Comparison of ENCODE assay signal across 10 mouse cellular contexts in the genomic region with DNA sequence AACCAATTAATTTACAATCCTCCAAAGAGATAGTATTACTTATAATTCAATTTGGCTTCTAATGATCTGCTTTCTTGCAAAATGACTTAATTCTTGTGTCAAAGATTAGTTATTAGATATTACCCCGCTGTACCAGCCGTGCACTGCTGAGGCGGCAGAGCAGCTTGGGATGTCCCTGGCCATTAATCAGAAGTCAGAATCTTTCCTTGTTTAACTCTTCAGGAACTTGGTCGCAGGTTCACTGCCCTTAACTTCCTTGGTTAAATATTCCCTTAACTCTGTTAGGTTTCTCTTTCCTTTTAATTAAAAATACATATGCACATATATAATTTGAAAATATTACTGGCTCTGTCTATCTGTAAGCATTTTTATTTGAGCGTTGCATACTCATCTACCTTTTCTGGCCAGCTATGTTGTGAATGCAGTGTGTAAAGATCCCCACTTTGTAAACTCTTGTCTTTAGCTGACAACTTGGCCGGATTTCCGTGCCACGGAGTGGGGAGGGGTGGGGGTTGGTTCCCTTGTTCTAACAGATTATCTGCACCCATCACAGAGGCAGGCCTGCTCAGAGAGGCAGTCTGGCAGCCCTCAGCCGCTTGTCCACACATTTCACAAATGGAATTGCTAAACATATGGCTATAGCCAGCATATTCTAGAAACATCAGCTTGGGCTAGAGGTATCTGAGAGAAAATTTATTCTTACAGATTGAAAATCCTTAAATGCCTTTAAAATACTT. TPM values are rescaled to one million over a fixed set of nuclear protein-coding genes. Genes with fewer than 3 reads are reported as not detected.
DNase-seq lines count a peak whose midpoint lies in the region; ATAC-seq lines count a peak whose summit lies in the region.
"Had no signal": no experiment of that assay in that cellular context is flagged by ENCODE, and none has a peak within 500 bp of the region (broad histone marks: within the 10 kb centered on the region; RNA-seq: fewer than 3 reads in every experiment).

No protein-coding gene starts in this region.

- WGBS in intestine, embryonic 14.5 days, result 20% methylated on average over 9 of the region's 9 CpGs
- 23% methylated on average over 9 of the region's 9 CpGs for WGBS in intestine, embryonic 16.5 days
- 29% methylated on average over 9 of the region's 9 CpGs for WGBS in forebrain, embryonic 16.5 days
- WGBS in midbrain, embryonic 16.5 days, result 33% methylated on average over 9 of the region's 9 CpGs

- H3K4me3 ChIP-seq in intestine, embryonic 14.5 days (ENCODE audit: low read depth, low read length), result no peak overlapping the region
- H3K4me3 ChIP-seq in intestine, embryonic 16.5 days (ENCODE audit: low read length), result no peak overlapping the region
- no peak overlapping the region for H3K4me3 ChIP-seq in forebrain, embryonic 16.5 days (replicated peaks; ENCODE audit: low read length)
- H3K4me3 ChIP-seq in midbrain, embryonic 16.5 days (ENCODE audit: low read depth, low read length), result no peak overlapping the region
- H3K4me3 ChIP-seq: liver, embryonic 12.5 days had no signal

- ATAC-seq in intestine, embryonic 14.5 days (replicated peaks; ENCODE audit: low FRiP score, low TSS enrichment, low read depth), result no peak
- no peak; the same call in 1 of the 2 replicates for ATAC-seq in intestine, embryonic 16.5 days
- ATAC-seq in forebrain, embryonic 16.5 days, result peak; percentile 77
- ATAC-seq in midbrain, embryonic 16.5 days, result 0 out of 2 replicates have a peak, but pooled peaks have one; percentile 13
- no peak for ATAC-seq in activated CD4-positive, CD25-positive, alpha-beta regulatory T cell, adult 4 months
- ATAC-seq: liver, embryonic 12.5 days had no signal

- H3K9ac ChIP-seq in intestine, embryonic 14.5 days (ENCODE audit: low read length), result no peak overlapping the region
- H3K9ac ChIP-seq in intestine, embryonic 16.5 days (ENCODE audit: low read depth, low read length), result no peak overlapping the region
- H3K9ac ChIP-seq in forebrain, embryonic 16.5 days (replicated peaks; ENCODE audit: low read depth, low read length), result 0 out of 2 replicates have a peak overlapping the region, but pooled peaks have one; percentile 36
- no peak overlapping the region for H3K9ac ChIP-seq in midbrain, embryonic 16.5 days (ENCODE audit: low read depth, low read length)
- H3K9ac ChIP-seq: liver, embryonic 12.5 days had no signal

- no peaks in the 10 kb centered on the region for H3K9me3 ChIP-seq in intestine, embryonic 14.5 days (ENCODE audit: control insufficient read depth, low read length)
- no peaks in the 10 kb centered on the region for H3K9me3 ChIP-seq in intestine, embryonic 16.5 days (ENCODE audit: control insufficient read depth, low read length)
- no peaks in the 10 kb centered on the region for H3K9me3 ChIP-seq in forebrain, embryonic 16.5 days (ENCODE audit: control insufficient read depth, low read length)
- no peaks in the 10 kb centered on the region for H3K9me3 ChIP-seq in midbrain, embryonic 16.5 days (replicated peaks; ENCODE audit: control insufficient read depth, low read length, poor library complexity, severe bottlenecking)
- H3K9me3 ChIP-seq: liver, embryonic 12.5 days had no signal

- no peaks in the 10 kb centered on the region for H3K27me3 ChIP-seq in intestine, embryonic 14.5 days (replicated peaks; ENCODE audit: control insufficient read depth, insufficient read depth, low read length)
- no peaks in the 10 kb centered on the region for H3K27me3 ChIP-seq in intestine, embryonic 16.5 days (replicated peaks; ENCODE audit: control insufficient read depth, insufficient read depth, low read length)
- no peaks in the 10 kb centered on the region for H3K27me3 ChIP-seq in forebrain, embryonic 16.5 days (replicated peaks; ENCODE audit: control insufficient read depth, insufficient read depth, low read length)
- no peaks in the 10 kb centered on the region for H3K27me3 ChIP-seq in midbrain, embryonic 16.5 days (ENCODE audit: control insufficient read depth, insufficient read depth, low read depth, low read length)
- H3K27me3 ChIP-seq: liver, embryonic 12.5 days had no signal

- peak overlapping the region; percentile 9; the same call in 1 of the 2 replicates for H3K4me2 ChIP-seq in intestine, embryonic 14.5 days (ENCODE audit: low read length)
- no peak overlapping the region for H3K4me2 ChIP-seq in intestine, embryonic 16.5 days (ENCODE audit: low read depth, low read length)
- peak overlapping the region; percentile 39 for H3K4me2 ChIP-seq in forebrain, embryonic 16.5 days (ENCODE audit: low read length)
- no peak overlapping the region; the same call in 1 of the 2 replicates for H3K4me2 ChIP-seq in midbrain, embryonic 16.5 days (ENCODE audit: low read length)
- H3K4me2 ChIP-seq: liver, embryonic 12.5 days had no signal

- H3K4me1 ChIP-seq in intestine, embryonic 14.5 days (replicated peaks; ENCODE audit: control insufficient read depth, insufficient read depth, low read length), result peaks cover 21% of the 10 kb centered on the region
- peaks cover 6% of the 10 kb centered on the region; the same call in 1 of the 2 replicates for H3K4me1 ChIP-seq in intestine, embryonic 16.5 days (ENCODE audit: control insufficient read depth, insufficient read depth, low read length)
- peaks cover 35% of the 10 kb centered on the region for H3K4me1 ChIP-seq in forebrain, embryonic 16.5 days (replicated peaks; ENCODE audit: control insufficient read depth, insufficient read depth, low read length)
- H3K4me1 ChIP-seq in midbrain, embryonic 16.5 days (ENCODE audit: control insufficient read depth, insufficient read depth, low read length), result peaks cover 21% of the 10 kb centered on the region

- H3K27ac ChIP-seq in intestine, embryonic 14.5 days (ENCODE audit: low read depth), result no peak overlapping the region
- H3K27ac ChIP-seq in intestine, embryonic 16.5 days (ENCODE audit: low read length), result no peak overlapping the region; the same call in 1 of the 2 replicates
- H3K27ac ChIP-seq in forebrain, embryonic 16.5 days (ENCODE audit: low read length), result peak overlapping the region; percentile 95
- H3K27ac ChIP-seq in midbrain, embryonic 16.5 days (ENCODE audit: low read length), result 0 out of 2 replicates have a peak overlapping the region, but pooled peaks have one; percentile 11
- H3K27ac ChIP-seq: liver, embryonic 12.5 days had no signal

- no peaks in the 10 kb centered on the region for H3K36me3 ChIP-seq in intestine, embryonic 14.5 days (ENCODE audit: control insufficient read depth, insufficient read depth, low read length)
- H3K36me3 ChIP-seq in intestine, embryonic 16.5 days (ENCODE audit: control insufficient read depth, insufficient read depth, low read length), result no peaks in the 10 kb centered on the region
- no peaks in the 10 kb centered on the region for H3K36me3 ChIP-seq in forebrain, embryonic 16.5 days (ENCODE audit: control insufficient read depth, insufficient read depth)
- H3K36me3 ChIP-seq in midbrain, embryonic 16.5 days (ENCODE audit: control insufficient read depth, insufficient read depth, low read length), result no peaks in the 10 kb centered on the region
- H3K36me3 ChIP-seq: liver, embryonic 12.5 days had no signal

- no peak for DNase-seq in intestine, embryonic 14.5 days (ENCODE audit: low spot score)
- DNase-seq in layer of hippocampus, adult 9-11 months, result peak; percentile 17
- DNase-seq in thymus, postnatal 0 days (ENCODE audit: low spot score), result no peak
- no peak for DNase-seq in spleen, adult 12 weeks (ENCODE audit: low spot score)
- DNase-seq: kidney, adult 18-20 months had no signal

RNA-seq across cellular contexts. Expression of a gene that starts 34.1 kb away (rescaled TPM):
- not detected in 2 replicates for polyA plus RNA-seq in intestine, embryonic 14.5 days (2014; fragmentation: Nextera tagmentation; extraction: Ambion mirVana)
- polyA plus RNA-seq in intestine, embryonic 16.5 days (2015; fragmentation: Nextera tagmentation; extraction: Ambion mirVana), result not detected in 2 replicates
- 468 and 578 TPM in 2 replicates for polyA plus RNA-seq in forebrain, embryonic 16.5 days (2015; fragmentation: Nextera tagmentation; extraction: Ambion mirVana)
- 13.5 and 18.3 TPM in 2 replicates for polyA plus RNA-seq in midbrain, embryonic 16.5 days (2015; fragmentation: Nextera tagmentation; extraction: Ambion mirVana)
- not detected for polyA plus RNA-seq in activated CD4-positive, CD25-positive, alpha-beta regulatory T cell, adult 4 months (2017; shearing (Covaris generic))
- polyA plus RNA-seq in thymus, postnatal 0 days (2015; fragmentation: Nextera tagmentation; extraction: Ambion mirVana), result not detected in 2 replicates
- polyA plus RNA-seq: liver, embryonic 12.5 days had no signal

Comparison
In these comparisons a context has a peak if more than half of its experiments do, and no peak if none do; other contexts are left out.
1. H3K4me2 ChIP-seq: peak in intestine, embryonic 14.5 days (single experiment) and forebrain, embryonic 16.5 days (single experiment); none in intestine, embryonic 16.5 days (single experiment) and midbrain, embryonic 16.5 days (single experiment).
2. ATAC-seq: peak in forebrain, embryonic 16.5 days (single experiment) and midbrain, embryonic 16.5 days (single experiment); none in intestine, embryonic 14.5 days (single experiment), intestine, embryonic 16.5 days (single experiment) and activated CD4-positive, CD25-positive, alpha-beta regulatory T cell, adult 4 months (single experiment).
3. H3K27ac ChIP-seq: peak in forebrain, embryonic 16.5 days (single experiment) and midbrain, embryonic 16.5 days (single experiment); none in intestine, embryonic 14.5 days (single experiment) and intestine, embryonic 16.5 days (single experiment).
4. RNA of a gene that starts 34.1 kb away (polyA plus RNA-seq): 468 to 578 TPM in forebrain, embryonic 16.5 days; 13.5 to 18.3 TPM in midbrain, embryonic 16.5 days, not detected in intestine, embryonic 14.5 days, not detected in intestine, embryonic 16.5 days, not detected in activated CD4-positive, CD25-positive, alpha-beta regulatory T cell, adult 4 months and not detected in thymus, postnatal 0 days; every median in the first group is over 10 times any median in the second.